ENCODE assay signal across 25 mouse cellular contexts in the genomic region with DNA sequence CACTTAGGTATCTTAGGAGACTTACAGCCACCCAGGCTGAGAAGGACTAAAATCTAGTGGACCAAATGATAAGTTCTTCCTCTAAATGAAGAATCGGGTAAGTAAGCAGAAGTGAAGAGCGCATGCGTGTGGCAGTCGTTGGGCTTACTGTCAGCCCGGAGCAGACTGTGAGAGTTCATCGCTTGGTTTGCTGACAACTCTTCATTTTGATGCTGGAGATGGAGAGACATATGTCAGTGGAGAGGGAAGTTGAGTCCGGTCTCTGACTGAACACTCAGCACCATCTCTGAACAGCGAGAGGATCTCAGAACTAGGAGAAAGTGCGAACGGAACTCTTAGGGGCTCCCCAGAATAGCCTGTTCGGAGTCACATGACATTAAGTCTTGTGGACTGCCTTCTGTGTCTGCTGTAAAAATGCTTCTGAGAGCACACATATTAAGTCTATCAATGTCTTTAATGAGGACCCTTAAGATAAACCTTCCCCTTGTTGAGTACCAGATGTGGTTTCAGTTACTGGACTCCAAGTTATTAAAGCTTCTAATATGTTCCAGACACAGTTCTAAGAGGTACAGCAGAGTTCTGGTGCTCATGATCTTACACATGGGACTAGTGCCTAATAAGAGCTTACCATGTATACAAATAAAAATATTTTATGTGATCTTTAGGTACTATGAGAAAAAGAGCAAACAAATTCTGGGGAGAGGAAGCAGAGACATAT.
DNase-seq lines count a peak whose midpoint lies in the region; ATAC-seq and TF ChIP-seq lines count a peak whose summit lies in the region.
"Had no signal": no experiment of that assay in that cellular context is flagged by ENCODE, and none has a peak within 500 bp of the region (broad histone marks: within the 10 kb centered on the region; RNA-seq: fewer than 3 reads in every experiment).

No protein-coding gene starts in this region.

- TF ChIP-seq CTCF in lung, adult 2 months (IDR thresholded peaks at IDR 0.05; ENCODE audit: insufficient read depth, low read length), result no peak

- ATAC-seq in heart, embryonic 12.5 days (ENCODE audit: insufficient number of reproducible peaks, low FRiP score), result no peak
- ATAC-seq in CD4-positive, CD25-positive, alpha-beta regulatory T cell, adult 4 months, result no peak
- ATAC-seq: forebrain, embryonic 14.5 days; inflammation-experienced regulatory T-cells, adult 6 months had no signal

- H3K27ac ChIP-seq in heart, embryonic 12.5 days (ENCODE audit: poor library complexity, severe bottlenecking), result no peak overlapping the region
- H3K27ac ChIP-seq: heart, adult 2 months; heart, embryonic 15.5 days; hindbrain, embryonic 14.5 days; kidney, postnatal 0 days; neural tube, embryonic 13.5 days had no signal

- no peaks in the 10 kb centered on the region for H3K27me3 ChIP-seq in heart, embryonic 12.5 days (replicated peaks)
- H3K27me3 ChIP-seq: heart, embryonic 15.5 days; neural tube, embryonic 13.5 days had no signal

- H3K9ac ChIP-seq in heart, embryonic 12.5 days, result no peak overlapping the region
- H3K9ac ChIP-seq: heart, embryonic 15.5 days; hindbrain, embryonic 14.5 days; lung, embryonic 14.5 days; neural tube, embryonic 13.5 days had no signal

- H3K9me3 ChIP-seq in heart, embryonic 12.5 days (replicated peaks), result 0 out of 2 replicates have a peak, but pooled peaks cover 3% of the 10 kb centered on the region
- H3K9me3 ChIP-seq: heart, embryonic 15.5 days; neural tube, embryonic 13.5 days had no signal

- no peak overlapping the region for H3K4me2 ChIP-seq in heart, embryonic 12.5 days
- H3K4me2 ChIP-seq: heart, embryonic 15.5 days; hindbrain, embryonic 14.5 days; lung, embryonic 14.5 days; neural tube, embryonic 13.5 days had no signal

- H3K36me3 ChIP-seq in heart, embryonic 12.5 days, result no peaks in the 10 kb centered on the region
- H3K36me3 ChIP-seq: heart, embryonic 15.5 days; neural tube, embryonic 13.5 days had no signal

- no peak overlapping the region for H3K4me3 ChIP-seq in heart, embryonic 12.5 days
- H3K4me3 ChIP-seq in lung, adult 2 months (replicated peaks; ENCODE audit: extremely low read depth, low read depth, low read length), result no peak overlapping the region
- H3K4me3 ChIP-seq: heart, adult 2 months; heart, embryonic 15.5 days; myocyte; neural tube, embryonic 13.5 days had no signal

- peaks cover 10% of the 10 kb centered on the region for H3K4me1 ChIP-seq in heart, embryonic 12.5 days (replicated peaks)
- no peaks in the 10 kb centered on the region for H3K4me1 ChIP-seq in lung, adult 2 months (ENCODE audit: control insufficient read depth, insufficient read depth, low read length)
- H3K4me1 ChIP-seq: heart, embryonic 15.5 days; neural tube, embryonic 13.5 days had no signal

- DNase-seq in heart, adult 9 months (ENCODE audit: low spot score in 2 of 2), result peak; percentile 15 to 38
- peak; percentile 13 for DNase-seq in lung, postnatal 36 days
- DNase-seq in lung, adult 2 months, result no peak
- DNase-seq in forelimb bud, embryonic 11.5 days (ENCODE audit: low read depth, low spot score), result peak; percentile 35
- peak; percentile 13 for DNase-seq in telencephalon, adult 2 months (ENCODE audit: low read depth, low spot score)
- DNase-seq: adrenal gland, postnatal 25 days; cerebellum, adult 11-12 months; cerebellum, postnatal 10 days; gastrocnemius, postnatal 14 days; heart, postnatal 4 days; kidney, adult 18-20 months; lung, embryonic 14.5 days; midbrain, embryonic 14.5 days; right cerebral cortex, postnatal 4 days; thymus, postnatal 14 days had no signal

- TF ChIP-seq POLR2A in lung, adult 2 months (IDR thresholded peaks at IDR 0.05; ENCODE audit: borderline replicate concordance, extremely low read depth, low read depth, low read length), result no peak

- 67% methylated on average over 11 of the region's 11 CpGs for WGBS in heart, embryonic 12.5 days
- 88% methylated on average over 11 of the region's 11 CpGs for WGBS in lung, adult 2 months
